Mouse (Mus musculus): ENCODE results near the gene Hsd17b11.

DNA sequence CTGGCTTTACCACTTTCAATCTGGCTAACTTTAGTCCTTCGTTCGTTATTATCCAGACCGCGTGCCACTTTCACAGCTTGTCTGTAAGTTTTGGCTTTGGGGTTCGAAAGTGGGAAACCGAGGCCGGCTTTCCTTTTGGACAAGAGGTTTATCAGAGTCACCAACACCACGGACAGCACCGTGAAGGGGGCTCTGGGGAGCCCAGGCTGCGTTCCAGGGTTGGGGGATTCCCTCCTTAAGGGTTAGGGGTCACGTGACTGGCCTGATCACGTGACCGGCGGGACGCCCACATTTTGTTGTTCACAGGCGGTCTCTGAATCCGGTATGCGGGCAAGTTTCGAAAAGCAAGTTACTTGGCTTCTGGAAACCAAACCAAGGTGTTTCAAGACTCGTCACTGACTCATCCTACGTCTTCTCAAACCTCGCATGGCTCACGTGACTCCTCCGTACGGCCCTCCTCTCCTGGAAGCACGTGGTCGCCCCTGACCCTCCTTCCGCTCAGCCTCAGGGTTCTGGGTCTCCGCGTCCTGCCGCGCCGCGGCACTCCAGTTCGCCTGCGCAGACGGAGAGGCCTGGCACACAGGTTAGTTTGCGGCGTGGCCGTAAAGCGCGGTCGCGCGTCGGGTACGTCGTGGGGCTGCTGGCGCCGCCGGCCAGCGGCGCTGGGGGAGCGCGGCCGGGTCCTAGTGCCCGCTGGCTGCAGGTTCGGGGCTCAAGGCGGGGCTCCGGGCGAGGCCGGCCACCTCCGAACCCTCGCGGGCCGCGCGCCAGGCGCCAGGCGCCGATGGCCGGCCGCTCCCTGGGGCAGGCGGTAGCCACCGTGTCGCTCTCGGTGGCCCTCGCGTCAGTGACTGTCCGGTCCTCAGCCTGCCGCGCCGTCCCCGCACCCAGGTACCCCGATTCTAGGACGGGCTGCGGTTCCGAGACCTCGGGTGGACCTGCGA is 24.8 kb upstream of the Hsd17b11 start, which contains the start of gene Nudt9:
- TF ChIP-seq CTCF (IDR thresholded peaks at IDR 0.05; ENCODE audit: borderline replicate concordance, extremely low read depth, insufficient read depth, insufficient read length) (no peak), POLR2A (IDR thresholded peaks at IDR 0.05; ENCODE audit: borderline replicate concordance, extremely low read depth, insufficient read depth, insufficient read length, poor library complexity, severe bottlenecking) (peak; percentile 73)

All from brain, embryonic 14.5 days (tissue).